Mouse (Mus musculus) lung, postnatal 0 days (tissue): Measurements from ENCODE around the gene Mycl. TPM values are rescaled to one million over a fixed set of nuclear protein-coding genes. Genes with fewer than 3 reads are reported as not detected.

Experiments used
- ATAC-seq: fragments of 200-750 bp; cut with Nextera tagmentation; 2 replicates; pipeline ENCODE4 v1.8.0; 2017; ENCODE audit warnings: moderate library complexity
- DNase-seq: peaks from one replicate; pipeline ENCODE4 v3.0.0-alpha.2; 2016; ENCODE audit warnings: low spot score
- H3K27ac ChIP-seq: fragments of 300-500 bp; sonication (generic); 2 replicates; pipeline ENCODE4 v1.5.1; 2014; ENCODE audit warnings: antibody characterized with exemption, mild to moderate bottlenecking, low read length, mixed read lengths
- H3K27me3 ChIP-seq: fragments of 300-500 bp; sonication (generic); replicated peaks from 2 replicates; pipeline ENCODE4 v1.6.1; 2014; ENCODE audit warnings: low read length, mixed read lengths; ENCODE audit not compliant: insufficient read depth
- H3K36me3 ChIP-seq: fragments of 300-500 bp; sonication (generic); 2 replicates; pipeline ENCODE4 v1.6.1; 2014; ENCODE audit warnings: low read length, mixed read lengths; ENCODE audit not compliant: insufficient read depth
- H3K4me1 ChIP-seq: fragments of 300-500 bp; sonication (generic); 2 replicates; pipeline ENCODE4 v1.6.1; 2014; ENCODE audit warnings: antibody characterized with exemption, low read depth, low read length, mixed read lengths; ENCODE audit not compliant: insufficient read depth
- H3K4me2 ChIP-seq: fragments of 300-500 bp; sonication (generic); replicated peaks from 2 replicates; pipeline ENCODE4 v1.6.1; 2014; ENCODE audit warnings: low read depth, mild to moderate bottlenecking, low read length, moderate library complexity, mixed read lengths
- H3K4me3 ChIP-seq: fragments of 300-500 bp; sonication (generic); 2 replicates; pipeline ENCODE4 v1.5.1; 2014; ENCODE audit warnings: low read depth, low read length
- H3K9ac ChIP-seq: fragments of 300-500 bp; sonication (generic); replicated peaks from 2 replicates; pipeline ENCODE4 v1.6.1; 2014; ENCODE audit warnings: low read depth, mild to moderate bottlenecking
- H3K9me3 ChIP-seq: fragments of 300-500 bp; sonication (generic); 2 replicates; pipeline ENCODE4 v1.6.1; 2016; ENCODE audit warnings: low read length, mixed read lengths
- CTCF ChIP-seq: IDR thresholded peaks from 2 replicates; pipeline ENCODE4 v1.5.1; 2016; ENCODE audit warnings: antibody characterized with exemption, mild to moderate bottlenecking
- EP300 ChIP-seq: IDR thresholded peaks from 2 replicates; pipeline ENCODE4 v1.6.1; 2016; ENCODE audit warnings: antibody characterized with exemption, mild to moderate bottlenecking, control low read depth
- WGBS: fragments of 180-500 bp; shearing (Covaris S2); extraction: QIAGEN DNeasy Blood & Tissue Kit; methylation state at CpG from one replicate; pipeline ENCODE4 v1.1.7; 2014; 5-methylcytosine and 5-hydroxymethylcytosine counted together
- polyA plus RNA-seq: library from polyadenylated mRNA; unstranded; fragments of >200 nt; fragmentation: Nextera tagmentation; extraction: Ambion mirVana; gene quantifications from 2 replicates; pipeline ENCODE4 v1.2.1, GENCODE M21; 2015

The Mycl gene
- polyA plus RNA-seq, 1 experiment from 2014 or later = 6.0 TPM

- TF ChIP-seq CTCF (no peak), EP300 (no peak)
- Histone ChIP-seq H3K27ac (no peak overlapping the region), H3K4me3 (no peak overlapping the region), H3K36me3 (no peaks in the 10 kb centered on the region), H3K9ac (no peak overlapping the region), H3K9me3 (no peaks in the 10 kb centered on the region), H3K4me1 (no peaks in the 10 kb centered on the region), H3K27me3 (peaks cover 17% of the 10 kb centered on the region), H3K4me2 (no peak overlapping the region)
- DNase-seq (no peak), ATAC-seq (no peak)
- WGBS = 81% methylated on average over 2 of the region's 2 CpGs
Measured at GRCm38 (mm10) chr4:122978850-122979249, 16.6 kb upstream of the Mycl start.

- Histone ChIP-seq H3K9me3 (no peaks in the 10 kb centered on the region), H3K9ac (no peak overlapping the region), H3K27ac (no peak overlapping the region), H3K27me3 (peaks cover 26% of the 10 kb centered on the region), H3K4me1 (no peaks in the 10 kb centered on the region), H3K4me2 (no peak overlapping the region), H3K4me3 (no peak overlapping the region), H3K36me3 (no peaks in the 10 kb centered on the region)
- TF ChIP-seq CTCF = no peak
- no peak for TF ChIP-seq EP300
- ATAC-seq = no peak
- DNase-seq = no peak
- WGBS = 74% methylated on average over 3 of the region's 3 CpGs
Measured at GRCm38 (mm10) chr4:122979826-122980225, 15.6 kb upstream of the Mycl start.

GRCm38 (mm10) chr4:122980684-122981083, 14.8 kb upstream of the Mycl start:
- no peak overlapping the region for H3K4me2 ChIP-seq
- TF ChIP-seq EP300 = no peak
- no peak for TF ChIP-seq CTCF
- H3K4me1 ChIP-seq = no peaks in the 10 kb centered on the region
- H3K36me3 ChIP-seq = no peaks in the 10 kb centered on the region
- H3K9me3 ChIP-seq = no peaks in the 10 kb centered on the region
- no peak overlapping the region for H3K9ac ChIP-seq
- H3K27me3 ChIP-seq = peaks cover 28% of the 10 kb centered on the region
- H3K4me3 ChIP-seq = no peak overlapping the region
- DNase-seq = no peak
- WGBS = 74% methylated on average over 2 of the region's 2 CpGs
- ATAC-seq = no peak
- H3K27ac ChIP-seq = no peak overlapping the region

- Histone ChIP-seq H3K27me3 (peaks cover 32% of the 10 kb centered on the region), H3K4me2 (no peak overlapping the region), H3K4me3 (no peak overlapping the region), H3K36me3 (no peaks in the 10 kb centered on the region), H3K9me3 (no peaks in the 10 kb centered on the region), H3K4me1 (no peaks in the 10 kb centered on the region), H3K27ac (no peak overlapping the region), H3K9ac (no peak overlapping the region)
- DNase-seq = no peak
- no peak for ATAC-seq
- 65% methylated on average over 7 of the region's 7 CpGs for WGBS
- TF ChIP-seq EP300 (no peak), CTCF (no peak)
Measured at GRCm38 (mm10) chr4:122981238-122981637, 14.2 kb upstream of the Mycl start.

- 39% methylated on average over 3 of the region's 3 CpGs for WGBS
- H3K27ac ChIP-seq = no peak overlapping the region
- H3K36me3 ChIP-seq = no peaks in the 10 kb centered on the region
- H3K27me3 ChIP-seq = peaks cover 32% of the 10 kb centered on the region
- ATAC-seq (no peak), DNase-seq (no peak)
- H3K9me3 ChIP-seq = no peaks in the 10 kb centered on the region
- H3K4me3 ChIP-seq = no peak overlapping the region
- no peaks in the 10 kb centered on the region for H3K4me1 ChIP-seq
- TF ChIP-seq CTCF = no peak
- no peak for TF ChIP-seq EP300
- H3K9ac ChIP-seq = no peak overlapping the region
- no peak overlapping the region for H3K4me2 ChIP-seq
Measured at GRCm38 (mm10) chr4:122981930-122982329, 13.5 kb upstream of the Mycl start.

- Histone ChIP-seq H3K9ac (no peak overlapping the region), H3K4me3 (no peak overlapping the region), H3K4me2 (no peak overlapping the region), H3K9me3 (no peaks in the 10 kb centered on the region), H3K36me3 (no peaks in the 10 kb centered on the region), H3K27me3 (peaks cover 32% of the 10 kb centered on the region), H3K4me1 (no peaks in the 10 kb centered on the region), H3K27ac (no peak overlapping the region)
- TF ChIP-seq EP300 = no peak
- no peak for TF ChIP-seq CTCF
- DNase-seq = no peak
- ATAC-seq = no peak
- 62% methylated on average over 3 of the region's 3 CpGs for WGBS
Measured at GRCm38 (mm10) chr4:122982537-122982936, 12.9 kb upstream of the Mycl start.
